Mouse (Mus musculus): ENCODE results near the gene Dscaml1.

Gene Dscaml1

DNA sequence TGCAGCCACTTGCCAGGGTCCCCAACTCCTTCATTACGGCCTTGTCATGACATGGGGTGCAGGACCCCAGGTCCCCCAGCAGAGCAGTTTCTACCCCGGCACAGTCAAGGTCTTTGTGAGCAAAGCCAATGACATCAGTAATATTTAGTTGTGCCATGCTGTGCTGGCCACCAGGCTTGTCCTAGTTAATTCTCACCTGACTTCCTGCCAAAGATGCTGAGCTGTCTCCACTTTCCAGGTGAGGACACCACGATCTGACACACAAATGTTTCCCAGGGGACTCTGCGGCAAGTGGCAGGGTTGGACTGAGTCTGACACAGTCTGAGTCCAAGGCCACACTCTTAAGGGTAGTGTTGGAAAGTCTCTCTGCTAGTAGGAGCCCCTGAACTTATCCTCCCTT, at the start of gene Dscaml1:
Gene Dscaml1 (plus strand): TSS at position 173 of the 400 bp plus-strand sequence.
- DNase-seq: no peak

DNA sequence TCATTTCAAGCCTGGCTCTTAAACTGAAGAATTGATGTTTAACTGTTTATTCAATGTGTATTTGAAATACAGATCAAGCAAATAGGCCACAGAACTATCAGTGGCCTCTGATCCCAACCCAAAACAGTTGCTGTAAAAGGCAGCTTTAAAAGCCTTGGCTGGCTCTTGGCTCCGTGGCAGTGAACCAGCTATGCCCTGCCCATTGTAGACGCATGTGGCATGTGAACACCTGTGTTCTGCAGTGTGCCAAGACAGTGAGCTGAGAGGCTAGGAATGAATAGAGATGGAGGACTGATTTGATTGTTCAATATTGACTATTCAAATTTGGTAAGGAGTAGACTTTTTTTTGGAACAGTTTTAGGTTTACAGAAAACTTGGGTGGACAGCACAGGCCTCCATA, 49.5 kb upstream of the Dscaml1 start:
- no peak for DNase-seq

- DNase-seq: no peak
These were observed 45.8 kb upstream of the Dscaml1 start for GRCm38 (mm10) chr9:45380411-45381251.

- DNase-seq: no peak
These were observed 44.1 kb upstream of the Dscaml1 start for GRCm38 (mm10) chr9:45382336-45382735.

DNA sequence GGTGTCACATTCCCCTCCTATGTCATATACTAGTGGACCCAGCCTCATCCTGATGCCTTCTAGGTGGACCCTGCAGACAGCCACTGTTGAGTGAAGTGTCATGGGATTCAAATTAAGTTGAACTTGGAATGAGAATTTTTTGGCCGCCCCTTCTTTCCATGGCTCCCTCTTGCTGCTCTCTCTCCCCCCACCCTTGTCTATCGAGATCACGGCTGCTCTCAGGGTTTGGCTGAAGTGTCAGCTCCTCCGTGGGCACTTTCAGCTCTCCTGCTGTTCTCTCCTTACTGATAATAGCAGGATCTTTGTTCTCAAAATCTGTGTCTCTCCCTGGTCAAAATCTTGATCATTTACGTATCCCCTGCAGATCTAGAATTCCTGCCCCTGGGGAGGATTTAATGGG, 43.6 kb upstream of the Dscaml1 start:
- no peak for DNase-seq

DNA sequence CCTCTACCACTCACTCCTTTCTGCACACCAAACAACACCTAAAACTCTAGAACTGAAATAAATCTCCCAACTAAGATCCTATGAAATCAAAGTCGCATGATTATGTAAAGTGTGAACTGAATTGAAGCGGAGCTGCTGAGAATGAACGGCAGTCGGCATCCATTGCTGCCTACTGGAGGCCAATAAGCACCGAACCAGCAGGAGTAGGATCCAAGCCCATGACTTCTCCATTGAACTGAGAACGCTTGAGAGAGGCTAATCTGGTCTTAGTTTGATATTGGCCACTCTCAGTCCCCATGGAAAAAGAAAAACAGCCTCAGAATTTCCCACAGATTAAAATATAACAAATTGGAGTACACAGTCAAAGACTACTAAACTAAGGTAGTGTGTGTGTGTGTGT, 42.5 kb upstream of the Dscaml1 start:
- DNase-seq: no peak

DNA sequence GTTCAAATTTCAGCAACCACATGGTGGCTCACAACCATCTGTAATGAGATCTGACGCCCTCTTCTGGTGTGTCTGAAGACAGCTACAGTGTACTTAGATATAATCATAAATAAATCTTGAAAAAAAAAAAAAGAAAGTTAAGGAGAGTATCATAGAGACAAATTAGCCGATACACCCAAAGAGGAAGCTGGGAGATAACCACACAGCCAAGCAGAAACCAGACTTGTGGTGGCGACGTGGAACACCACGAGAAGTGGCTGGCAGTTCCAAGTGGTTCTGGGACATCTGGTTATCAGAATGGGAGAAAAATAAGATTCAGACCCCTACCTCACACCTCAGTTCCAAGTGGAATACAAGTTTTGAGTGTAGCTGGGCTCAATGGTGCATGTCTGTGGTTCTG, 39.7 kb upstream of the Dscaml1 start:
- DNase-seq: no peak

- peak; percentile 84 to 94 for DNase-seq
These were observed 37.9 kb upstream of the Dscaml1 start for GRCm38 (mm10) chr9:45388385-45388994.

DNA sequence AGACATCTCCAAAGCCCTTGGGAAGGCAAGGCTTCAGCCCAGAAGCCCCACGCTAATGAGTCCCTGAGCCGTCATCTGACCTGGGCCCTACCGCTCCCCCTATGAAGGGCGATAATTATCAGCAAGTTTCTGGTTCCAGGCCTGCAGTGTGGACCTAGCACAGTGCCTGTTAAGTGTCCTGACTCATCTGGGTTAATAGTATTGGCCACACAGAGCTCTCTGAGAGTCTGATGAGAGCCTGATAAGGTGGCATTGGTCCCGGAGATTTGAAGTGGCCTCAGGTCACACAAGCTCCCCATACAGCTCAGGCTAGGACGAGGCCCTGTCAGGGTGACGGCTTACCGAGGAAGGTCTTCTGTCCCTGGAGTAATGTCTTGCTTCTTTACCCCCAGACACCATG, 36.8 kb upstream of the Dscaml1 start:
- DNase-seq: no peak

- no peak for DNase-seq
These were observed 35.1 kb upstream of the Dscaml1 start for GRCm38 (mm10) chr9:45391299-45391698.

- DNase-seq: no peak
These were observed 31.2 kb upstream of the Dscaml1 start for GRCm38 (mm10) chr9:45395218-45395617.

GRCm38 (mm10) chr9:45395796-45396195, 30.6 kb upstream of the Dscaml1 start:
- DNase-seq: no peak

GRCm38 (mm10) chr9:45398336-45398735, 28.1 kb upstream of the Dscaml1 start:
- peak; percentile 70 to 90 for DNase-seq

DNA sequence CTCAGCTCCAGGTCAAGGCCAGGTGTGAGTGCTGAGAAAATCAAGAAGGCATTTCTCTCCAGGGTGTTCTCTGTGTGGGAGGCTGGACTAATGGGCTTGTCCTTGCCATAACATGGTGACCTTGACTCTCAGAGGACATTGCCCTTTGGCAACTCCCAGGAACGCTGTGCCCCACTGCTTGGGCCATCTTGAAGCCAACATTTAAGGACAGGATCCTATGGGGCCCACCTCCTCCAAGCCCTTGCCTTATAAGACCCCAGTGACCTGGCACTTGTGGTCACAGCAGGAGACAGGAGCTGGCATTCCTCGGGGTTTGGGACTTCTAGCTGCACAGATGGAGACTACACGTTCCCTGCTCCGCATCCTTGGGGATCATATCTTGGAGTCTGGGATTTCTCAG, 27.0 kb upstream of the Dscaml1 start, which contains the start of gene Fxyd2:
Gene Fxyd2 (plus strand): TSS at position 236 of the 400 bp plus-strand sequence.
- peak; percentile 57 to 82 for DNase-seq

DNA sequence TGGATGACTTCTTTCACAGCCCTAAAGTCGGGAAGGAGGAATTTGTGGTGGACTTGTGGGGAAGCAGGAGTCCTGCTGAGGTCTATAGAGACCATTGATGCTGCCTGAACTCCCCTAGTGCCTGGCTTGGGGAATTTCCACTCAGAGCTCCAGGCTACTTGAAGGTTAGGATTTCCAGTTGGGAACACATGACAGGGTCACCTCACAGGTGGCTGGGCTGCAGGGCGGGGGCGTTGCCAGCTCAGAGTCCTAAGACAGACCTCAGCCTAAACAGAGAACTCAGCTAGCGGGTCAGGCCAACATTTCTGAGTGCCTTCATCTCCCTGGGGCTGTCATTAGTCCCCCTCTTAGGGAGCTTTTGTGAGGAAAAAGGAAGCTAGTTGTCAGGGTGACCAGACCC, 24.6 kb upstream of the Dscaml1 start:
- peak; percentile 56 to 80 for DNase-seq

DNA sequence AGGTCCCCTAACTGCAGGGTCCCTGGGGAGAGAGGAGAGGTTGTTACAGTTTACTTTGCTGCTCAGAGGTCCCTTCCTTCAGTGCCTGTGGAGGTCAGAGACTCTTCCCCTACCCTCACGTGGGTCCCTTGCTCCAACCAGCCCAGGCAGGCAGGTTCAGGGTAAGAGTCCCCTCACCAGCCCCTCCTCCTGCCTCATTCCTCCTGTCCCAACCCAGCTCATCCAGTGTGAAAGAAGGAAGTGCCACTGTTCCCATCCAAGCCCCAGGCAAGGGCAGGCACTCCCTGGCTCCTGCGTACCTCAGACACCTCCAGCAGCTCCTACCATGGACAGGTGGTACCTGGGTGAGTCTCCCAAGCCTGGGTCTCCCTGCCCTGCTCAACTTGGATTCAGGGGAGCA, 23.5 kb upstream of the Dscaml1 start:
- DNase-seq: peak; percentile 60 to 82

DNA sequence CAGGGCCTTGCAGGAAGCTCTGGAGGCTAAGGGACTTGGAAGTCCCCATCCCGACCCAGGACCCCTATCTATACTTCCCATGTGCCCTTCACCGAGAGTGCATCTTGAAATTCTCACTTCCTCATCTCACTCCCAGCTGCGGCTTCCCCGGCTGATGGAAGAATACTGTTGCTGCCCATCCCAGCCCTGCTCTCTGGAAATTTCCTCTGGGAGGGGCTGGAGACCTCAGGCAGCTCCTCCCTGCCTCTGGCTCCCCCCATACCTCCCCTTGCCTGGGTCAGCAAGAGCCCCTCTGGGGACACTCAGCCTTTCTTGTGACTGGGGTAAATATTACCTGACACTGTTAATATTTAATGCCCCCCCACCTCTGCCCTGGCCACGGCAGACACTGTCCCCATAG, 20.7 kb upstream of the Dscaml1 start:
- DNase-seq: peak; percentile 81 to 91

GRCm38 (mm10) chr9:45406808-45407207, 19.6 kb upstream of the Dscaml1 start:
- DNase-seq: peak; percentile 66 to 74

- peak; percentile 83 to 87 for DNase-seq
These were observed 18.4 kb upstream of the Dscaml1 start for GRCm38 (mm10) chr9:45407706-45408675.

- DNase-seq: no peak
These were observed 16.2 kb upstream of the Dscaml1 start for GRCm38 (mm10) chr9:45410193-45410592.

DNA sequence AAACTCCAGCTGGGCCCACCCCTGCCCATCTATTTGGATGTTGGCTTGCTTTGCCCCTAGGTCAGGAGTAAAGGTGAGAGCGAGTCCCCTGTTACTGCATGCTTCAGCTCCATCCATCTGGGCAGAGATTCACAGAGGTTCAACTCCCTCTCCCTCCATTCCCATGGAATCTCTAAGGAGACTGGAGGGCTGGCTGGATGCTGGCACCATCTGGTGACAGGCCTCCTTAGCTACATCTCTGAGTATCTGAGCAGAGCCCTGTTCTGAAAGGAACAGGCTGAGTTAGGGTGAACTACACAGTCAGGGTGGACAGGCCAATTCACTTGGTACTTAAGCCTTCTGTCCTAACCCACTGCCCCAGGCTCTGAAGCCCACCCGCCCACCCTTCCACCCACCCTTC, 15.8 kb upstream of the Dscaml1 start:
- DNase-seq: no peak

GRCm38 (mm10) chr9:45411111-45411510, 15.3 kb upstream of the Dscaml1 start:
- no peak for DNase-seq

DNA sequence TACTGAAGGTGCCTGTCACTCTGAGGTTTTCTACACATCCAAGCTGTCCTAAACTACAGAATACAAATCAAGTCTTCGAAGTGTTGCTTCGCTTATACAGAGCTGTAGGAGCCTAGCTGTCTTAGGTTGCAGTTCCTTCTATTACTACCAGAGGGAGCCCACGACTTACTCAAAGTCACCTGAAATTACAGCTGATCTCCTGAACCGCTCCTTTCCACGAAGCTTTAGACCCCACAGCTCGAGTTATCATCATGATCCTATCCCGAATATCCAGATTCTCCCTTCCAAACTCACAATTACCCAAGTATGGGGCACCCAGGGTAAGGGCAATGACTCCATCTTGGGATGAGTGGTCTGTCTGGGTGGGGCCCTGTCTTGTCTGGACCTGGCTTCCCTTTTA, 14.6 kb upstream of the Dscaml1 start:
- DNase-seq: peak in 1 of 2 experiments; percentile 51
